Mouse (Mus musculus): Measurements from ENCODE around the gene Elovl1. TPM values are rescaled to one million over a fixed set of nuclear protein-coding genes. Genes with fewer than 3 reads are reported as not detected.
A peak's percentile ranks its signal among the peaks of the same experiment; 100 is the strongest.

The Elovl1 gene
- polyA plus RNA-seq, 1 experiment from 2014 or later: 51.5 TPM

- H3K4me2 ChIP-seq (ENCODE audit: low read depth, low read length): no peak within 1 kb of the TSS
- H3K9ac ChIP-seq (replicated peaks): no peak within 1 kb of the TSS
- DNase-seq (no peak), ATAC-seq (peak; percentile 57; the same call in 1 of the 2 replicates)
- H3K4me1 ChIP-seq (ENCODE audit: insufficient read depth): no peaks in the 10 kb centered on the region
- 40% methylated on average over 9 of the region's 9 CpGs for WGBS (ENCODE audit: insufficient replicate concordance)
- H3K27ac ChIP-seq (ENCODE audit: low read depth): no peak within 1 kb of the TSS
- H3K36me3 ChIP-seq (replicated peaks; ENCODE audit: insufficient read depth, low read length): no peaks in the 10 kb centered on the region
- H3K27me3 ChIP-seq (ENCODE audit: insufficient read depth, low read length): no peaks in the 10 kb centered on the region
- H3K9me3 ChIP-seq (ENCODE audit: low read length): no peaks in the 10 kb centered on the region
- no peak for TF ChIP-seq CTCF (IDR thresholded peaks at IDR 0.05; ENCODE audit: low read depth)
- no peak for TF ChIP-seq EP300 (IDR thresholded peaks at IDR 0.05; ENCODE audit: low read depth)
- no peak within 1 kb of the TSS for H3K4me3 ChIP-seq (ENCODE audit: low read depth, low read length)
These were observed 29.6 kb downstream of the Elovl1 start, which contains the start of gene Mpl for GRCm38 (mm10) chr4:118457345-118457975. Gene Mpl (minus strand): TSS chr4:118457513.

- H3K9ac ChIP-seq (replicated peaks): no peak overlapping the region
- H3K36me3 ChIP-seq (replicated peaks; ENCODE audit: insufficient read depth, low read length): no peaks in the 10 kb centered on the region
- H3K4me1 ChIP-seq (ENCODE audit: insufficient read depth): no peaks in the 10 kb centered on the region
- H3K27me3 ChIP-seq (ENCODE audit: insufficient read depth, low read length): no peaks in the 10 kb centered on the region
- H3K9me3 ChIP-seq (ENCODE audit: low read length): no peaks in the 10 kb centered on the region
- 81% methylated on average over 3 of the region's 3 CpGs for WGBS (ENCODE audit: insufficient replicate concordance)
- H3K4me3 ChIP-seq (ENCODE audit: low read depth, low read length): no peak overlapping the region
- ATAC-seq (no peak), DNase-seq (no peak)
- TF ChIP-seq EP300 (IDR thresholded peaks at IDR 0.05; ENCODE audit: low read depth): no peak
- H3K4me2 ChIP-seq (ENCODE audit: low read depth, low read length): no peak overlapping the region
- no peak overlapping the region for H3K27ac ChIP-seq (ENCODE audit: low read depth)
These were observed 37.1 kb downstream of the Elovl1 start for GRCm38 (mm10) chr4:118464956-118465355.

DNA sequence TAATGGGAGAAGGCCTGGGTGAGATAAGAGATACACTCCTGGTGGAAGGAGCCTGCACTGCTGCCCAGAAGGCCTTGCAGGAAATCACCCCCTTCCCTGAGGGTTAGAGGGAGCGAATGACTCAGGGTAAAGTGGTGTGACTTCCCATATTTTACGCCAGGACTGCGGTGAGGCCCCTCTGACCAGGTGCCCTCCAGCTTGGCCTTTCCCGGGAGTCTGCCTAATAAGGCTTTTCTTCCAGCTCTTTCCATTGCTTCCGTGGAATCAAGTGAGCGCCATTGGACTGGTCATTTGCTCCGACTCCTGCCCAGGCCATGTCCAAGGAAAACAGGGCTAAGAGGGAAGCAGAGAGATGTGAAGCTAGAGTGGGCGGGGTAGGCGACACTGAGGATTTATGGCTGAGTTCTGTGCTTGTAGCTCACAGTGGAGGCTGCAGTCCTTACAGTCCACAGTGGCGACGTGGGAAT lies 37.8 kb downstream of the Elovl1 start:
- ATAC-seq: peak; percentile 54
- Histone ChIP-seq H3K9me3 (ENCODE audit: low read length) (no peaks in the 10 kb centered on the region), H3K36me3 (replicated peaks; ENCODE audit: insufficient read depth, low read length) (no peaks in the 10 kb centered on the region), H3K27ac (ENCODE audit: low read depth) (no peak overlapping the region), H3K4me2 (ENCODE audit: low read depth, low read length) (no peak overlapping the region), H3K9ac (replicated peaks) (no peak overlapping the region), H3K27me3 (ENCODE audit: insufficient read depth, low read length) (no peaks in the 10 kb centered on the region), H3K4me3 (ENCODE audit: low read depth, low read length) (no peak overlapping the region), H3K4me1 (ENCODE audit: insufficient read depth) (no peaks in the 10 kb centered on the region)
- 32% methylated on average over 11 of the region's 11 CpGs for WGBS (ENCODE audit: insufficient replicate concordance)
- no peak for DNase-seq
- TF ChIP-seq CTCF (IDR thresholded peaks at IDR 0.05; ENCODE audit: low read depth) (0 out of 2 replicates have a peak, but pooled peaks have one; percentile 9), EP300 (IDR thresholded peaks at IDR 0.05; ENCODE audit: low read depth) (no peak)

DNA sequence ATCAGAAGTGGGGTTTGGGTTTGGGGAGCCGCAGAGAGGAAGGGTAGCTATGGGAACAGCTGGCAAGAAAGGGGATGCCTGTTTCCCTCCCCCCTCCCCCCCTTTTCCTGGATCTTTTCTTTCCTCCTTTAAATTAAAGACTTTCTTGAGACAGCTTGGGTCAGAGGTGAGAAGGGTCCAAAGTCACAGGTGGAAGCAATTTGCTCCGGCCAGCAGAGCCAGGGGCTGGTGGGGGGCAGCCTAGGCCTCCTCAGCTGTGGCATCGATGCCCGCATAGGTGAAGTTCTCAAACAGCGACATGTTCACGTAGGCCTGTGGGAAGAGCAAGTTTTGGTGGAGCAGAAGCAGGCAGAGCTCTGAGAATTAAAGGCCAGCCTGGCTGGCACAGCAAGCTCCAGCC lies 43.4 kb downstream of the Elovl1 start:
- no peaks in the 10 kb centered on the region for H3K9me3 ChIP-seq (ENCODE audit: low read length)
- no peak overlapping the region for H3K4me3 ChIP-seq (ENCODE audit: low read depth, low read length)
- H3K4me1 ChIP-seq (ENCODE audit: insufficient read depth): no peaks in the 10 kb centered on the region
- DNase-seq (no peak), ATAC-seq (no peak)
- H3K4me2 ChIP-seq (ENCODE audit: low read depth, low read length): no peak overlapping the region
- H3K36me3 ChIP-seq (replicated peaks; ENCODE audit: insufficient read depth, low read length): no peaks in the 10 kb centered on the region
- H3K27ac ChIP-seq (ENCODE audit: low read depth): no peak overlapping the region
- H3K27me3 ChIP-seq (ENCODE audit: insufficient read depth, low read length): no peaks in the 10 kb centered on the region
- H3K9ac ChIP-seq (replicated peaks): no peak overlapping the region
- WGBS (ENCODE audit: insufficient replicate concordance): 79% methylated on average over 6 of the region's 6 CpGs
- no peak for TF ChIP-seq EP300 (IDR thresholded peaks at IDR 0.05; ENCODE audit: low read depth)
- TF ChIP-seq CTCF (IDR thresholded peaks at IDR 0.05; ENCODE audit: low read depth): no peak

GRCm38 (mm10) chr4:118472687-118473086 lies 44.8 kb downstream of the Elovl1 start:
- no peak for DNase-seq
- TF ChIP-seq CTCF (IDR thresholded peaks at IDR 0.05; ENCODE audit: low read depth): no peak
- TF ChIP-seq EP300 (IDR thresholded peaks at IDR 0.05; ENCODE audit: low read depth): no peak
- H3K27ac ChIP-seq (ENCODE audit: low read depth): no peak overlapping the region
- no peak overlapping the region for H3K4me3 ChIP-seq (ENCODE audit: low read depth, low read length)
- H3K9ac ChIP-seq (replicated peaks): no peak overlapping the region
- ATAC-seq: no peak
- H3K4me2 ChIP-seq (ENCODE audit: low read depth, low read length): no peak overlapping the region
- no peaks in the 10 kb centered on the region for H3K4me1 ChIP-seq (ENCODE audit: insufficient read depth)
- H3K36me3 ChIP-seq (replicated peaks; ENCODE audit: insufficient read depth, low read length): no peaks in the 10 kb centered on the region
- no peaks in the 10 kb centered on the region for H3K9me3 ChIP-seq (ENCODE audit: low read length)
- WGBS (ENCODE audit: insufficient replicate concordance): 79% methylated on average over 11 of the region's 11 CpGs
- H3K27me3 ChIP-seq (ENCODE audit: insufficient read depth, low read length): no peaks in the 10 kb centered on the region

DNA sequence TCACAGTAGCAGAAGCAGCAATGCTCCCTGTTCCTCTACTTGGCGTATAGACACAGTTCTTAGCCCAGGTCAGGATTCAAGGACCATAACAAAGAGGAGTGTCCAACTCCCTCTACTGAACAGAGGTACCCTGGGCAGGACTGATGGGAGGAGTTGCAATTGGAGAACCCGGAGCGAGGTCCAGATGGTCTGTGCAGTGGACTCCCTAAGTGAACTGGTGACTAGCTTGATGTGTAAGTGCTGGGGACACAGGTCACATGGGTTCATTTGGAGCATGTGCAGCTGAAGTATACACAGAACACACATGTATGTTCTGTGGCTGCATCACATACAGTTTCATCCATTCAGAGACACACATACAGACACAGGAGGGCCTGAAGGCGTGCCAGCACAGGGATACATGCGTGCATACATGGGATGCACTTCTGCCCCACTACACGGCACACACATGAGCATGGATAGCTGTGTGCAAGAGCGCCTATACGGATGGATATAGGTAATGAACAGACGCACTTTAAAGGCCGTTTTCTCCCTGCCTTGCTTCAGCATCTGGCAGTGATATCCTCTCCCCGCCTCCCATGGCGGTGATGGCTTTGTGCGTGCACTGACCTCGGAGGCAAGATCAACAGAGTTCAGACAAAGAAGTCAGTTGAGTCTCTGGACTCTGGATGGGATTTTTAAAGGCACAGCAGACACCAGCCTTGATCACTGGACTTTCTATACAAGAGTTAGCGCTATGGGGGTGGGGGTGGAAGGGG lies 49.1 kb downstream of the Elovl1 start:
- Histone ChIP-seq H3K36me3 (replicated peaks; ENCODE audit: insufficient read depth, low read length) (no peaks in the 10 kb centered on the region), H3K4me2 (ENCODE audit: low read depth, low read length) (no peak overlapping the region), H3K27ac (ENCODE audit: low read depth) (no peak overlapping the region), H3K9me3 (ENCODE audit: low read length) (no peaks in the 10 kb centered on the region), H3K27me3 (ENCODE audit: insufficient read depth, low read length) (no peaks in the 10 kb centered on the region), H3K4me3 (ENCODE audit: low read depth, low read length) (no peak overlapping the region), H3K4me1 (ENCODE audit: insufficient read depth) (no peaks in the 10 kb centered on the region), H3K9ac (replicated peaks) (no peak overlapping the region)
- DNase-seq (no peak), ATAC-seq (peak; percentile 31)
- WGBS (ENCODE audit: insufficient replicate concordance): 66% methylated on average over 15 of the region's 15 CpGs
- TF ChIP-seq CTCF (IDR thresholded peaks at IDR 0.05; ENCODE audit: low read depth): no peak
- no peak for TF ChIP-seq EP300 (IDR thresholded peaks at IDR 0.05; ENCODE audit: low read depth)

Other genes starting within 250 kb of the Elovl1 start
- gene Kdm4a, start 248.1 kb upstream of the Elovl1 start, polyA plus RNA-seq (2015; fragmentation: Nextera tagmentation; extraction: Ambion mirVana): 7.0 and 7.2 TPM in 2 replicates
- 10.3 and 11.8 TPM in 2 replicates for gene Ptprf, start 136.7 kb upstream of the Elovl1 start, polyA plus RNA-seq (2015; fragmentation: Nextera tagmentation; extraction: Ambion mirVana)
- 1.2 and 1.9 TPM in 2 replicates for gene Szt2, start 18.8 kb upstream of the Elovl1 start, polyA plus RNA-seq (2015; fragmentation: Nextera tagmentation; extraction: Ambion mirVana)
- 55.2 and 59.7 TPM in 2 replicates for gene Med8, start 18.8 kb upstream of the Elovl1 start, polyA plus RNA-seq (2015; fragmentation: Nextera tagmentation; extraction: Ambion mirVana)
- 53.9 and 63.0 TPM in 2 replicates for gene Cdc20, start 9.3 kb downstream of the Elovl1 start, polyA plus RNA-seq (2015; fragmentation: Nextera tagmentation; extraction: Ambion mirVana)
- gene Mpl, start 29.4 kb downstream of the Elovl1 start, polyA plus RNA-seq (2015; fragmentation: Nextera tagmentation; extraction: Ambion mirVana): 9.0 and 9.3 TPM in 2 replicates
- gene Tie1, start 62.0 kb downstream of the Elovl1 start, polyA plus RNA-seq (2015; fragmentation: Nextera tagmentation; extraction: Ambion mirVana): 7.1 and 8.2 TPM in 2 replicates
- 16.2 and 18.8 TPM in 2 replicates for gene 2610528J11Rik, start 98.9 kb downstream of the Elovl1 start, polyA plus RNA-seq (2015; fragmentation: Nextera tagmentation; extraction: Ambion mirVana)
- 3.7 and 4.4 TPM in 2 replicates for gene Tmem125, start 116.0 kb downstream of the Elovl1 start, polyA plus RNA-seq (2015; fragmentation: Nextera tagmentation; extraction: Ambion mirVana)
- gene Cfap57, start 192.7 kb downstream of the Elovl1 start, polyA plus RNA-seq (2015; fragmentation: Nextera tagmentation; extraction: Ambion mirVana): 0.36 and 0.42 TPM in 2 replicates
- gene Ebna1bp2, start 192.7 kb downstream of the Elovl1 start, polyA plus RNA-seq (2015; fragmentation: Nextera tagmentation; extraction: Ambion mirVana): 61.0 and 62.0 TPM in 2 replicates
- gene Olfr62, start 230.9 kb downstream of the Elovl1 start, polyA plus RNA-seq (2015; fragmentation: Nextera tagmentation; extraction: Ambion mirVana): not detected in 2 replicates

Data from liver, postnatal 0 days (tissue).